ENCODE assay signal across 7 mouse cellular contexts in genomic region chr1:106425128-106425936, GRCm38 (mm10).
DNase-seq lines count a peak whose midpoint lies in the region; ATAC-seq and TF ChIP-seq lines count a peak whose summit lies in the region.

No protein-coding gene starts in this region.

- intact Hi-C loops in left cerebral cortex, postnatal 14 days (cut with DNase I) = loop anchor here (2.0 to 10.0 kb wide), 4 partner anchors 89 to 459 kb away; no protein-coding TSS in a partner anchor

- H3K4me1 ChIP-seq in G1E (ENCODE audit: insufficient read depth, low read depth, low read length) = no peaks in the 10 kb centered on the region

- H3K27me3 ChIP-seq in G1E (ENCODE audit: insufficient read depth, low read length) = no peaks in the 10 kb centered on the region
- no peaks in the 10 kb centered on the region for H3K27me3 ChIP-seq in splenic B cell, adult 2 months (ENCODE audit: control insufficient read depth, insufficient read depth, low read length, poor library complexity, severe bottlenecking)

- no peak overlapping the region for H3K4me3 ChIP-seq in G1E (ENCODE audit: low read depth, low read length)

- no peaks in the 10 kb centered on the region for H3K9me3 ChIP-seq in G1E (replicated peaks)

- no peak for TF ChIP-seq POLR2A in brain, embryonic 14.5 days (IDR thresholded peaks at IDR 0.05; ENCODE audit: borderline replicate concordance, extremely low read depth, insufficient read depth, insufficient read length, poor library complexity, severe bottlenecking)

- ATAC-seq in G1E (ENCODE audit: extremely low read depth, insufficient number of reproducible peaks, low FRiP score, poor library complexity, severe bottlenecking) = peak; percentile 70

- DNase-seq in left cerebral cortex, postnatal 14 days (ENCODE audit: low spot score in 2 of 2) = peak; percentile 60 to 74
- DNase-seq in left cerebral cortex, adult 11 months (ENCODE audit: low spot score) = no peak
- no peak for DNase-seq in G1E (ENCODE audit: low spot score)
- DNase-seq in brain, embryonic 14.5 days (ENCODE audit: low read depth) = peak; percentile 77
- DNase-seq in forelimb bud, embryonic 11.5 days (ENCODE audit: low read depth, low spot score) = peak; percentile 49
- DNase-seq in lung, postnatal 10 days = peak; percentile 56
- DNase-seq in splenic B cell, adult 2 months (ENCODE audit: low read depth, low spot score) = peak; percentile 73

- peak; percentile 61 for TF ChIP-seq CTCF in G1E (IDR thresholded peaks at IDR 0.05; ENCODE audit: low read depth, low read length)
- TF ChIP-seq CTCF in brain, embryonic 14.5 days (IDR thresholded peaks at IDR 0.05; ENCODE audit: borderline replicate concordance, extremely low read depth, insufficient read depth, insufficient read length) = peak; percentile 76; the same call in 1 of the 2 replicates

- H3K36me3 ChIP-seq in G1E (replicated peaks) = no peaks in the 10 kb centered on the region
- no peaks in the 10 kb centered on the region for H3K36me3 ChIP-seq in splenic B cell, adult 2 months (ENCODE audit: control insufficient read depth, insufficient read depth, low read length, poor library complexity, severe bottlenecking)

Comparison
In these comparisons a context has a peak if more than half of its experiments do, and no peak if none do; other contexts are left out.
1. DNase-seq: peak in left cerebral cortex, postnatal 14 days (2 of 2), brain, embryonic 14.5 days (single experiment), forelimb bud, embryonic 11.5 days (single experiment), lung, postnatal 10 days (single experiment) and splenic B cell, adult 2 months (single experiment); none in left cerebral cortex, adult 11 months (single experiment) and G1E (single experiment).